Mouse (Mus musculus): ENCODE results near the gene Fras1. TPM values are rescaled to one million over a fixed set of nuclear protein-coding genes. Genes with fewer than 3 reads are reported as not detected.

Fras1 gene
- polyA plus RNA-seq, 1 experiment, result 0.29 TPM

DNA sequence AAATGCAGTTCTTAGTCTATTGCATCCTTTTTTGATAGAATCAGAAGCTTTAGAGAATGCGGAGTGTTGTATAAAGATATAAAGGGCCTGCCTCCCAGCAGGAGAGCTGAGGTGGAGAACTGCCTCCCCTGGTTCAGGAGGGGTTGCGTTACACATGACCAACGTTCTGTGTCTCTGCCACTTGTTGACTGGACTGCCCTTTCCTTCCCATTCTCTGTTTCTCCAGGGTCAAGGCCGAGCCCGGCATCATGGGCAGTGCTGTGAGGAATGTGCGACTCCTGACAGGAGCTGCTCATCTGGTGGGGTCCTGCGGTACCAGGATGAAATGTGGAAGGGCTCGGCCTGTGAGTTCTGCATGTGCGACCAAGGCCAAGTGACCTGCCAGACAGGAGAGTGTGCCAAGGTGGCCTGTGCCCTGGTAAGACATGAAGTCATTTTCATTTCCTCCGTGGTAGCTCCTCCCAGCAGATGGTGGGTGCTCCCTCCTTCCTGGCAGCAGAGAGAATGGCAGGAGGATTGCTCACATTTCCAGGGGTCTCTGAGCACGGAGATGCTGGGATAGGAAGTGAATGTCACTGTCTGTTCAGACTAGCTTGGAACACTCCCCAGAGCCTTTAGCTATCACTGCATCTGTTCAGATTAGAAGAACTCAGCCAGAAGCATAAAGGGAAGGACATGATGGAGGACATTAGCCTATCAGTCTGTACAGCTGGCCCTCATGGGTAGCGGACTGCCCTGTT lies 181.4 kb downstream of the Fras1 start:
- H3K4me3 ChIP-seq (ENCODE audit: low read depth, low read length), result no peak overlapping the region
- no peak overlapping the region for H3K27ac ChIP-seq (ENCODE audit: insufficient read depth, low read depth, low read length)
- 88% methylated on average over 12 of the region's 12 CpGs for WGBS
- TF ChIP-seq CTCF (IDR thresholded peaks at IDR 0.05; ENCODE audit: extremely low read depth, insufficient read length, insufficient replicate concordance, low read depth, low read length) (no peak), POLR2A (IDR thresholded peaks at IDR 0.05; ENCODE audit: low read depth, low read length) (no peak)
- no peaks in the 10 kb centered on the region for H3K27me3 ChIP-seq (ENCODE audit: control insufficient read depth, insufficient read depth, low read length)
- no peaks in the 10 kb centered on the region for H3K36me3 ChIP-seq (ENCODE audit: control insufficient read depth, insufficient read depth, low read length)
- no peaks in the 10 kb centered on the region for H3K4me1 ChIP-seq (ENCODE audit: control insufficient read depth, insufficient read depth, insufficient read length, low read length)

DNA sequence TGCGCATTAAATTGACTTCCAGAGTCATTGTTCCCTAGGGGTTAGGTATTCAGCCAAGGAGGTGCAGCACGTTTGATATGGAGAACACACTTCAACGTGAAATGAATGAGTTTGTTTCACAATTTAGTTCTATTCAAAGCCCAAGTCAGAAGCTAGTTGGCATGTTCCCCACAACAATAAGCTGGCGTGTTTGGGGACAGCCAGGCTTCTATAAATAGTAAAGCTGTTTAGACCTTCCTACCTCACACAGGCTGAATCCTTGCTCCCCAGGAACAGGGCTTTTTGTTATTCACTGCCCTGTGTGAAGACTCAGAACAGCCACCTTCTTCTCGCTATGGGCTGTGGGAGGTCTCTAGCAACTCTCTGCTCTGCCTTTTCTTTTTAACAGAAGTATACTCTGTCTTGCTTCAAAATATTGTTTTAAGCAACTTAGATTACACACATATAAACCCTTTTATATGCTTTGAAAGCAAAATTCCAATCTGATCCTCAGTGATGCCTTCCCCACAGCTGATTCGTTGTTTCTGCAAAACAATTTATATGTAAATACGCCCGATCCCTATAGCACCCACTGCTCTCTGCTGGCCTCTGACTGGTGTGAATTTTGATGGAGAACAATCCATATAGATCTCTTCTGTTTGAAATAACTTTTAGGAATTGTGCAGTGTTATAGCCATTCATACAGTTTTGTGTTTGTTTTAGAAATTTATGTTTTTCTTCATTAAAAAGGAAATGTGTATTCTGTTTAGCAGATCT lies 184.5 kb downstream of the Fras1 start:
- H3K27me3 ChIP-seq (ENCODE audit: control insufficient read depth, insufficient read depth, low read length), result no peaks in the 10 kb centered on the region
- no peak overlapping the region for H3K4me3 ChIP-seq (ENCODE audit: low read depth, low read length)
- no peaks in the 10 kb centered on the region for H3K36me3 ChIP-seq (ENCODE audit: control insufficient read depth, insufficient read depth, low read length)
- no peak for TF ChIP-seq POLR2A (IDR thresholded peaks at IDR 0.05; ENCODE audit: low read depth, low read length)
- TF ChIP-seq CTCF (IDR thresholded peaks at IDR 0.05; ENCODE audit: extremely low read depth, insufficient read length, insufficient replicate concordance, low read depth, low read length), result no peak
- H3K27ac ChIP-seq (ENCODE audit: insufficient read depth, low read depth, low read length), result no peak overlapping the region
- H3K4me1 ChIP-seq (ENCODE audit: control insufficient read depth, insufficient read depth, insufficient read length, low read length), result no peaks in the 10 kb centered on the region
- 71% methylated on average over 8 of the region's 8 CpGs for WGBS

- no peak for TF ChIP-seq CTCF (IDR thresholded peaks at IDR 0.05; ENCODE audit: extremely low read depth, insufficient read length, insufficient replicate concordance, low read depth, low read length)
- TF ChIP-seq POLR2A (IDR thresholded peaks at IDR 0.05; ENCODE audit: low read depth, low read length), result no peak
- Histone ChIP-seq H3K27ac (ENCODE audit: insufficient read depth, low read depth, low read length) (no peak overlapping the region), H3K4me3 (ENCODE audit: low read depth, low read length) (no peak overlapping the region), H3K36me3 (ENCODE audit: control insufficient read depth, insufficient read depth, low read length) (no peaks in the 10 kb centered on the region), H3K4me1 (ENCODE audit: control insufficient read depth, insufficient read depth, insufficient read length, low read length) (no peaks in the 10 kb centered on the region), H3K27me3 (ENCODE audit: control insufficient read depth, insufficient read depth, low read length) (no peaks in the 10 kb centered on the region)
- WGBS, result 63% methylated on average over 4 of the region's 4 CpGs
Observed at GRCm38 (mm10) chr5:96574586-96574985, 200.8 kb downstream of the Fras1 start.

GRCm38 (mm10) chr5:96578705-96579104 lies 204.9 kb downstream of the Fras1 start:
- 80% methylated on average over 3 of the region's 3 CpGs for WGBS
- Histone ChIP-seq H3K27ac (ENCODE audit: insufficient read depth, low read depth, low read length) (no peak overlapping the region), H3K27me3 (ENCODE audit: control insufficient read depth, insufficient read depth, low read length) (no peaks in the 10 kb centered on the region), H3K4me3 (ENCODE audit: low read depth, low read length) (no peak overlapping the region), H3K4me1 (ENCODE audit: control insufficient read depth, insufficient read depth, insufficient read length, low read length) (no peaks in the 10 kb centered on the region), H3K36me3 (ENCODE audit: control insufficient read depth, insufficient read depth, low read length) (no peaks in the 10 kb centered on the region)
- TF ChIP-seq POLR2A (IDR thresholded peaks at IDR 0.05; ENCODE audit: low read depth, low read length) (no peak), CTCF (IDR thresholded peaks at IDR 0.05; ENCODE audit: extremely low read depth, insufficient read length, insufficient replicate concordance, low read depth, low read length) (no peak)

GRCm38 (mm10) chr5:96579938-96580337 lies 206.2 kb downstream of the Fras1 start:
- TF ChIP-seq POLR2A (IDR thresholded peaks at IDR 0.05; ENCODE audit: low read depth, low read length) (no peak), CTCF (IDR thresholded peaks at IDR 0.05; ENCODE audit: extremely low read depth, insufficient read length, insufficient replicate concordance, low read depth, low read length) (no peak)
- Histone ChIP-seq H3K27ac (ENCODE audit: insufficient read depth, low read depth, low read length) (no peak overlapping the region), H3K36me3 (ENCODE audit: control insufficient read depth, insufficient read depth, low read length) (no peaks in the 10 kb centered on the region), H3K4me1 (ENCODE audit: control insufficient read depth, insufficient read depth, insufficient read length, low read length) (no peaks in the 10 kb centered on the region), H3K27me3 (ENCODE audit: control insufficient read depth, insufficient read depth, low read length) (no peaks in the 10 kb centered on the region), H3K4me3 (ENCODE audit: low read depth, low read length) (no peak overlapping the region)
- 85% methylated on average over 5 of the region's 5 CpGs for WGBS

DNA sequence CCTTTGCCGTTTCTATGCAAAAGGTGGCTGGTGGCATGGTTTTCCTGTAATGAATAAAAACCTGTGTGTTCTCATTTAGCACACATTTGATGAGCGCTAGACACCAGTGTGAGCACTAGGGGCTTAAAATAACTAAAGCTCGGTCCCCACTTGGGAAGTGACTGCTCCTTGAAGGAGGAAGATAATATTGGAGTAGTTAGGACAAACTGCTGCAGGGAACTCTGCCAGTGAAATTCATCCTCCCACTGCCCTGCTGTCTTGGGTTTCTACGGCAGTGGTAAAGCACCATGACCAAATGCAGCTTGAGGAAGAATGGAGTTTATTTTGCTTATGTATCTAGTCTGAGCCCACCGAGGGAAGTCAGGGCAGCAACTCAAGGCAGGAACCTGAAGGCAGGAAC lies 211.0 kb downstream of the Fras1 start:
- Histone ChIP-seq H3K4me3 (ENCODE audit: low read depth, low read length) (no peak overlapping the region), H3K27ac (ENCODE audit: insufficient read depth, low read depth, low read length) (no peak overlapping the region), H3K27me3 (ENCODE audit: control insufficient read depth, insufficient read depth, low read length) (no peaks in the 10 kb centered on the region), H3K4me1 (ENCODE audit: control insufficient read depth, insufficient read depth, insufficient read length, low read length) (no peaks in the 10 kb centered on the region), H3K36me3 (ENCODE audit: control insufficient read depth, insufficient read depth, low read length) (no peaks in the 10 kb centered on the region)
- 88% methylated on average over 5 of the region's 5 CpGs for WGBS
- TF ChIP-seq POLR2A (IDR thresholded peaks at IDR 0.05; ENCODE audit: low read depth, low read length), result no peak
- TF ChIP-seq CTCF (IDR thresholded peaks at IDR 0.05; ENCODE audit: extremely low read depth, insufficient read length, insufficient replicate concordance, low read depth, low read length), result no peak

DNA sequence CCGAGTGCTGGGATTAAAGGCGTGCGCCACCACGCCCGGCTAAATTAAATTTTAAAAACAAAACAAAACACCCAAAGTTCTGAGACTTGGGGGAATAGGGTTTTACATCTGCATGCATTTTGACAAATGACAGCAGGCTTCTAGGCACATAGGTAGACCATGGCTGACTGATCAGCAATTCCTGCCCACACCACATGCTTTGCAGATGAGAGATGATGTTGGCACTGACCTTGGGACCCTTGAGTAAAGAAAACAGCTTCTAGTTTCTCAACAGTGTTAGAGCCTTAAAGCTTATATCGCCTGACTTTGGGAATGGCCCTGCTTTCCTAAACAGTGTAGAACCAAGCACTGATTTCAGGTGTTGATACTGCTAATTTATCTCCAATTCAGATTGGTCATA lies 216.9 kb downstream of the Fras1 start:
- Histone ChIP-seq H3K4me3 (ENCODE audit: low read depth, low read length) (no peak overlapping the region), H3K27ac (ENCODE audit: insufficient read depth, low read depth, low read length) (no peak overlapping the region), H3K36me3 (ENCODE audit: control insufficient read depth, insufficient read depth, low read length) (no peaks in the 10 kb centered on the region), H3K4me1 (ENCODE audit: control insufficient read depth, insufficient read depth, insufficient read length, low read length) (no peaks in the 10 kb centered on the region), H3K27me3 (ENCODE audit: control insufficient read depth, insufficient read depth, low read length) (no peaks in the 10 kb centered on the region)
- 93% methylated on average over 6 of the region's 6 CpGs for WGBS
- TF ChIP-seq POLR2A (IDR thresholded peaks at IDR 0.05; ENCODE audit: low read depth, low read length) (no peak), CTCF (IDR thresholded peaks at IDR 0.05; ENCODE audit: extremely low read depth, insufficient read length, insufficient replicate concordance, low read depth, low read length) (no peak)
